Mouse (Mus musculus) kidney, adult 2 months (tissue): ENCODE measurements at regions not wholly inside any gene's neighbourhood (a gene's known extent, or its start where the extent isn't known, plus 50 kb on each side); places are given as distances from the start of the nearest gene placed in this dataset.

Experiments
- CTCF ChIP-seq: fragments of 200-500 bp; conservative IDR thresholded peaks from 2 replicates; pipeline ENCODE4 v1.5.1; 2011; ENCODE audit warnings: low read depth, mild to moderate bottlenecking, control low read depth, low read length, moderate library complexity, mixed read lengths; ENCODE audit not compliant: insufficient read depth, insufficient read length
- POLR2A ChIP-seq: fragments of 200-500 bp; IDR thresholded peaks from one replicate; pipeline ENCODE4 v1.6.1; 2011; ENCODE audit warnings: low read depth, low read length, control low read depth

DNA sequence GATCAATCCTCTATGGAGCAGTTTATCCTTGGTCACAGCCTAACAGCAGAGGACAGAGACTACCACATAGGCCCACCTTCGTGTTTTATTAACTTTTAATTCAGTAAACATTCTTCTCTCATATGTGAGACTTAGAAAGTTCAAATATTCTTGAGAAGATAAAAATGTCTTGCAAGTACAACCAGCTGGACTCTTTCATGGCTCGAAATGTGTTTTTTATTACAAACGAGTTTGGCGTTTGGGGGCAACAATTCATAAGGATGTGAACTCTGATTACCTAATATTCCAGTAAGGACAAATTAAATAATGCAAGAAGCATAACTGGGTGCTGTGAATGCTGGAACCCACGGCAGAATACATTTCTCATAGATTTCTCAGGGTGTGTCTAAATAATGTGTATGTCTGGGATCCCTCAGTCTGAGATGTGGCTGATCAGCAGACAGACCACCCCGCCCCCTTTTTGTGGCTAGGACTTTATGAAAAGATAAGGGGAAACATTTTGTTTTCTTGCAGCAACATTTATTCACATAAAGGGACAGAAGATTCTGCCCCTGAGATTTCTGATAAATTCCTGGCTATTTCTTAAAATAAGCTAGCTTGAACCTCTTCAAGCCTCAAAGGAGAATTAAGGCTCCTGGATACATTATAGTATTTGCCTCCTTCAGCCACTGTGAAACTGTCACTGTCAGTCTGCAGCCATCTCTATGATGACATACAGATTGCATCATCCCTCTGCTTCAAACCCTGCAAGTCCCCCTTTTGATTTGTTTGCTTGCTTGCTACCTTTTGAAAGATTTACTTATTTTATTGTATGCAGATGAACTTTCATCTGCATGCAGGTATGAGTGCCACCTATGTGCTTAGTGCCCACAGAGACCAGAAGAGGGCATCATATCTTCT is 69.2 kb upstream of the Gucy1a1 start:
- TF ChIP-seq POLR2A (no peak), CTCF (no peak)
